Mouse (Mus musculus) midbrain, embryonic 11.5 days (tissue): Measurements from ENCODE around the gene Rnf123. TPM values are rescaled to one million over a fixed set of nuclear protein-coding genes. Genes with fewer than 3 reads are reported as not detected.

Experiments
- ATAC-seq: fragments of 200-750 bp; cut with Nextera tagmentation; 2 replicates; pipeline ENCODE4 v1.8.0; 2017; ENCODE audit warnings: moderate TSS enrichment, moderate library complexity; ENCODE audit not compliant: low FRiP score
- DNase-seq: peaks from one replicate; pipeline ENCODE4 v3.0.0; 2015; ENCODE audit warnings: low spot score; ENCODE audit errors: missing footprints
- H3K27ac ChIP-seq: fragments of 300-500 bp; sonication (generic); 2 replicates; pipeline ENCODE4 v1.5.1; 2014; ENCODE audit warnings: low read depth, low read length
- H3K27me3 ChIP-seq: fragments of 300-500 bp; sonication (generic); 2 replicates; pipeline ENCODE4 v1.6.1; 2014; ENCODE audit warnings: mild to moderate bottlenecking, low read length, moderate library complexity, mixed read lengths; ENCODE audit not compliant: control insufficient read depth, insufficient read depth
- H3K36me3 ChIP-seq: fragments of 300-500 bp; sonication (generic); 2 replicates; pipeline ENCODE4 v1.6.1; 2014; ENCODE audit warnings: mild to moderate bottlenecking, low read length, moderate library complexity, mixed read lengths; ENCODE audit not compliant: control insufficient read depth, insufficient read depth
- H3K4me1 ChIP-seq: fragments of 300-500 bp; sonication (generic); 2 replicates; pipeline ENCODE4 v1.6.1; 2014; ENCODE audit warnings: low read length; ENCODE audit not compliant: control insufficient read depth, insufficient read depth
- H3K4me2 ChIP-seq: fragments of 300-500 bp; sonication (generic); 2 replicates; pipeline ENCODE4 v1.6.1; 2014; ENCODE audit warnings: mild to moderate bottlenecking, moderate library complexity
- H3K4me3 ChIP-seq: fragments of 300-500 bp; sonication (generic); 2 replicates; pipeline ENCODE4 v1.5.1; 2014; ENCODE audit warnings: low read depth, low read length
- H3K9ac ChIP-seq: fragments of 300-500 bp; sonication (generic); 2 replicates; pipeline ENCODE4 v1.6.1; 2014; ENCODE audit warnings: low read length
- H3K9me3 ChIP-seq: fragments of 300-500 bp; sonication (generic); 2 replicates; pipeline ENCODE4 v1.6.1; 2016; ENCODE audit warnings: low read length; ENCODE audit not compliant: control insufficient read depth
- WGBS: fragments of 180-500 bp; shearing (Covaris S2); extraction: QIAGEN DNeasy Blood & Tissue Kit; methylation state at CpG from one replicate; pipeline ENCODE4 v1.1.7; 2014; 5-methylcytosine and 5-hydroxymethylcytosine counted together
- polyA plus RNA-seq: library from polyadenylated mRNA; unstranded; fragments of >200 nt; fragmentation: Nextera tagmentation; extraction: Ambion mirVana; gene quantifications from 2 replicates; pipeline ENCODE4 v1.2.1, GENCODE M21; 2014

Rnf123 gene
- polyA plus RNA-seq, 1 experiment from 2014 or later = 29.2 TPM

- Histone ChIP-seq H3K36me3 (no peaks in the 10 kb centered on the region; the same call in 1 of the 2 replicates), H3K4me1 (no peaks in the 10 kb centered on the region), H3K4me2 (no peak overlapping the region), H3K9me3 (no peaks in the 10 kb centered on the region), H3K27ac (no peak overlapping the region), H3K27me3 (no peaks in the 10 kb centered on the region), H3K9ac (no peak overlapping the region), H3K4me3 (no peak overlapping the region)
- 54% methylated on average over 9 of the region's 9 CpGs for WGBS
- no peak for ATAC-seq
- no peak for DNase-seq
Observed at GRCm38 (mm10) chr9:108072481-108072924, 10.6 kb downstream of the Rnf123 start.

DNA sequence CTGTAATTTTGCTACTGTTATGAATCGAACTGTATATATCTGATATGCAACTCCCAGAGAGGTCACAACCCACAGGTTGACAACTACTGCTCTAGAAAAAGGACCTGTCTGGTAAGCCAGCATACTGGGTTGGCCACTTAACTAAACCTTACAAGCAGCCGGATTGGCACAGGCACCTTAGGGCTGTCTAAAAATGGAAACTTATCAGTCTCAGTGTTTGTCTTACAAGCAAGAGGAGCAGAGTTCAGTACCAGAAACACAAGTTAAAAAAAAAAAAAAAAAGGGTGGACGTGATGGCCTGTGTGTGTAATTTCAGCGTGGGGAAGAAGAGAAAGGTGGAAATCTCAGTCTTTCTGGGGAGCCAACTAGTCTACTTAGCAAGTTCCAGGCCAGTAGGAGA lies 11.3 kb downstream of the Rnf123 start:
- no peak overlapping the region for H3K9ac ChIP-seq
- no peaks in the 10 kb centered on the region; the same call in 1 of the 2 replicates for H3K36me3 ChIP-seq
- H3K27me3 ChIP-seq = no peaks in the 10 kb centered on the region
- H3K9me3 ChIP-seq = no peaks in the 10 kb centered on the region
- 92% methylated on average over 4 of the region's 4 CpGs for WGBS
- H3K4me1 ChIP-seq = no peaks in the 10 kb centered on the region
- no peak overlapping the region for H3K4me3 ChIP-seq
- DNase-seq (no peak), ATAC-seq (no peak)
- H3K27ac ChIP-seq = no peak overlapping the region
- no peak overlapping the region for H3K4me2 ChIP-seq

GRCm38 (mm10) chr9:108069529-108069928 lies 13.6 kb downstream of the Rnf123 start:
- H3K36me3 ChIP-seq = no peaks in the 10 kb centered on the region; the same call in 1 of the 2 replicates
- WGBS = 87% methylated on average over 7 of the region's 7 CpGs
- no peaks in the 10 kb centered on the region for H3K4me1 ChIP-seq

GRCm38 (mm10) chr9:108069007-108069406 lies 14.1 kb downstream of the Rnf123 start:
- Histone ChIP-seq H3K4me1 (no peaks in the 10 kb centered on the region), H3K4me2 (no peak overlapping the region), H3K27ac (no peak overlapping the region), H3K36me3 (no peaks in the 10 kb centered on the region; the same call in 1 of the 2 replicates), H3K4me3 (no peak overlapping the region), H3K27me3 (no peaks in the 10 kb centered on the region), H3K9me3 (no peaks in the 10 kb centered on the region), H3K9ac (no peak overlapping the region)
- 88% methylated on average over 9 of the region's 9 CpGs for WGBS
- ATAC-seq = no peak
- no peak for DNase-seq

More at GRCm38 (mm10) chr9:108069529-108069928, 13.6 kb downstream of the Rnf123 start:
- Histone ChIP-seq H3K27ac (no peak overlapping the region), H3K9me3 (no peaks in the 10 kb centered on the region), H3K27me3 (no peaks in the 10 kb centered on the region), H3K9ac (no peak overlapping the region), H3K4me3 (no peak overlapping the region), H3K4me2 (no peak overlapping the region)
- DNase-seq (no peak), ATAC-seq (no peak)

- no peaks in the 10 kb centered on the region for H3K27me3 ChIP-seq
- H3K27ac ChIP-seq = no peak overlapping the region
- H3K9ac ChIP-seq = no peak overlapping the region
- no peaks in the 10 kb centered on the region for H3K4me1 ChIP-seq
- DNase-seq (peak; percentile 99), ATAC-seq (peak; percentile 49; the same call in 1 of the 2 replicates)
- no peaks in the 10 kb centered on the region; the same call in 1 of the 2 replicates for H3K36me3 ChIP-seq
- no peak overlapping the region for H3K4me2 ChIP-seq
- WGBS = 28% methylated on average over 8 of the region's 8 CpGs
- H3K9me3 ChIP-seq = no peaks in the 10 kb centered on the region
- no peak overlapping the region for H3K4me3 ChIP-seq
Observed at GRCm38 (mm10) chr9:108067900-108068299, 15.2 kb downstream of the Rnf123 start.

- Histone ChIP-seq H3K27me3 (no peaks in the 10 kb centered on the region), H3K9ac (no peak overlapping the region), H3K27ac (no peak overlapping the region), H3K36me3 (no peaks in the 10 kb centered on the region; the same call in 1 of the 2 replicates), H3K9me3 (no peaks in the 10 kb centered on the region), H3K4me2 (no peak overlapping the region), H3K4me1 (no peaks in the 10 kb centered on the region), H3K4me3 (no peak overlapping the region)
- no peak for ATAC-seq
- WGBS = 79% methylated on average over 7 of the region's 7 CpGs
- peak; percentile 6 for DNase-seq
Observed at GRCm38 (mm10) chr9:108067199-108067598, 15.9 kb downstream of the Rnf123 start.

DNA sequence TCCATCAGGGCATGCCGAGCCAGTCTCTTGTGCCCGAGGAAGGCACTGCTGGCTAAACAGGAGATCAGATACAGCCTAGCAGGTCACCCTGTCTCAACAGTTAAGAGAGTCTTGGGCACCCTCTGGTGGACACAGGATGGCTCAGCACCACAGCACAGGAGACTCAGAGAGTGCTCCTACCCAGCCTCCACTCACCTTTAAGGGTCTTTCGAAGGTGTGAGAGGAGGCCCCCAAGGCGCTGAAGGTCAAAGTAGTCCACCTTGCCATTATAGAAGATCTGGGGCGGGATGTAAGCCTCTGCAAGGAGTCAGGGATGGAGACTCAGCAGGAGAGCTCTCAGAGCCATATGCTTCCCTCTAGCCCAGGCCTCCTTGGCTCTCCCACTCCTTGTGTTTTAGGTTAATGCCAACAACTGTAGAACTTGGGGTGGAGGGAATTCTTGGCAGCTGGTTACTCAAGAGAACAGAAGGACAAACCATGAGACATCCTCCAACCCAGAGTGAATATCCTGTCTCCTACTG lies 17.6 kb downstream of the Rnf123 start:
- DNase-seq = peak; percentile 92
- H3K27ac ChIP-seq = no peak overlapping the region
- no peaks in the 10 kb centered on the region for H3K27me3 ChIP-seq
- no peak overlapping the region for H3K4me2 ChIP-seq
- ATAC-seq = no peak
- H3K36me3 ChIP-seq = no peaks in the 10 kb centered on the region; the same call in 1 of the 2 replicates
- H3K9ac ChIP-seq = no peak overlapping the region
- no peaks in the 10 kb centered on the region for H3K9me3 ChIP-seq
- H3K4me3 ChIP-seq = no peak overlapping the region
- no peaks in the 10 kb centered on the region for H3K4me1 ChIP-seq
- 43% methylated on average over 5 of the region's 5 CpGs for WGBS

DNA sequence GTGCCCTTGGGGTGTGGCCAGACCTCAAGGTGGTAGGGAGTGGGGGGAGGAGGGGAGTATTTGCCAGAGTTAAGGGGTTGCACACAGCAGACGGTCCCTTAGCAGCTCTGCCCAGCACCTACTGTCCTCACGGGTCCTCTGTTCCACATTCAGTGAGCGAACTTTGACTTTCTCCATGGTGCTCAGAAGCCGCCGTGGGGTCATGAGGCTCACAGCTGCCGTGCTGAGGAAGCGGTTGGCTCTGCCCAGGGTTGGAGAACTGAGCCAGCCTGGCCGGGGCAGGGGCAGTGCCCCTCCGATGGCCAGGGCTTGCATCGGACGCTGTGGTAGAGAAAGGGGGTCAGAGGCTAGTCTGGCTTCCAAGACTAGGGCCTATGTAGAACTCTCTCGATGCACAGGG lies 19.8 kb downstream of the Rnf123 start:
- peak; percentile 54 for DNase-seq
- H3K9ac ChIP-seq = no peak overlapping the region
- H3K27me3 ChIP-seq = no peaks in the 10 kb centered on the region
- no peaks in the 10 kb centered on the region for H3K4me1 ChIP-seq
- no peak for ATAC-seq
- no peak overlapping the region for H3K27ac ChIP-seq
- peaks cover 4% of the 10 kb centered on the region; the same call in 1 of the 2 replicates for H3K36me3 ChIP-seq
- 91% methylated on average over 12 of the region's 12 CpGs for WGBS
- no peaks in the 10 kb centered on the region for H3K9me3 ChIP-seq
- no peak overlapping the region for H3K4me2 ChIP-seq
- no peak overlapping the region for H3K4me3 ChIP-seq

- no peak overlapping the region for H3K9ac ChIP-seq
- H3K4me2 ChIP-seq = no peak overlapping the region
- ATAC-seq = 0 out of 2 replicates have a peak, but pooled peaks have one; percentile 24
- DNase-seq = no peak
- no peaks in the 10 kb centered on the region for H3K4me1 ChIP-seq
- no peaks in the 10 kb centered on the region for H3K9me3 ChIP-seq
- no peak overlapping the region for H3K27ac ChIP-seq
- H3K36me3 ChIP-seq = peaks cover 4% of the 10 kb centered on the region; the same call in 1 of the 2 replicates
- 90% methylated on average over 3 of the region's 3 CpGs for WGBS
- H3K27me3 ChIP-seq = no peaks in the 10 kb centered on the region
- H3K4me3 ChIP-seq = no peak overlapping the region
Observed at GRCm38 (mm10) chr9:108062142-108062541, 21.0 kb downstream of the Rnf123 start.
